Mouse (Mus musculus) thymus, adult 2 months (tissue): ENCODE results near the gene Greb1. TPM values are rescaled to one million over a fixed set of nuclear protein-coding genes. Genes with fewer than 3 reads are reported as not detected.

ENCODE experiments used
- DNase-seq: peaks from one replicate; pipeline ENCODE4 v3.0.0; 2021
- H3K27ac ChIP-seq: fragments of 200-500 bp; 2 replicates; pipeline ENCODE4 v1.5.1; 2012; ENCODE audit warnings: low read length, control low read depth; ENCODE audit not compliant: control insufficient read depth, insufficient read depth
- H3K27me3 ChIP-seq: fragments of 200-500 bp; 2 replicates; pipeline ENCODE4 v1.6.1; 2012; ENCODE audit warnings: mild to moderate bottlenecking, low read length, moderate library complexity, mixed read lengths; ENCODE audit not compliant: control insufficient read depth, insufficient read depth
- H3K36me3 ChIP-seq: fragments of 200-500 bp; 2 replicates; pipeline ENCODE4 v1.6.1; 2012; ENCODE audit warnings: mild to moderate bottlenecking, low read length, moderate library complexity; ENCODE audit not compliant: control insufficient read depth, insufficient read depth
- H3K4me1 ChIP-seq: fragments of 200-500 bp; replicated peaks from 2 replicates; pipeline ENCODE4 v1.6.1; 2012; ENCODE audit warnings: low read length; ENCODE audit not compliant: control insufficient read depth, insufficient read depth
- H3K4me3 ChIP-seq: fragments of 200-500 bp; 2 replicates; pipeline ENCODE4 v1.5.1; 2012; ENCODE audit warnings: mild to moderate bottlenecking, low read length, control low read depth, moderate library complexity; ENCODE audit not compliant: control insufficient read depth, insufficient read depth
- CTCF ChIP-seq: fragments of 200-500 bp; IDR thresholded peaks from 2 replicates; pipeline ENCODE4 v1.5.1; 2012; ENCODE audit warnings: mild to moderate bottlenecking, control low read depth, low read length, moderate library complexity, borderline replicate concordance; ENCODE audit not compliant: control insufficient read depth, poor library complexity, insufficient read depth; ENCODE audit errors: extremely low read depth
- POLR2A ChIP-seq: fragments of 200-500 bp; IDR thresholded peaks from 2 replicates; pipeline ENCODE4 v1.6.1; 2012; ENCODE audit warnings: mild to moderate bottlenecking, low read length, control low read depth, moderate library complexity; ENCODE audit not compliant: control insufficient read depth, poor library complexity, insufficient read depth; ENCODE audit errors: extremely low read depth
- WGBS: fragments of 180-500 bp; shearing (Covaris S2); methylation state at CpG from one replicate; pipeline ENCODE4 v1.1.7; 2018; 5-methylcytosine and 5-hydroxymethylcytosine counted together
- polyA plus RNA-seq: library from polyadenylated mRNA; depleted of rRNA; stranded (reverse); fragments of >200 nt; gene quantifications from 2 replicates; pipeline ENCODE4 v1.2.3, GENCODE M21; 2012

Greb1 gene
- polyA plus RNA-seq, 1 experiment: 10.6 TPM

- no peak overlapping the region for H3K27ac ChIP-seq
- TF ChIP-seq CTCF (no peak), POLR2A (no peak)
- DNase-seq: no peak
- H3K4me1 ChIP-seq: no peaks in the 10 kb centered on the region
- no peaks in the 10 kb centered on the region for H3K36me3 ChIP-seq
- no peak overlapping the region for H3K4me3 ChIP-seq
- WGBS: 80% methylated on average over 2 of the region's 2 CpGs
- H3K27me3 ChIP-seq: no peaks in the 10 kb centered on the region
These were observed 138.8 kb downstream of the Greb1 start for GRCm38 (mm10) chr12:16661936-16662335.

- Histone ChIP-seq H3K4me1 (no peaks in the 10 kb centered on the region), H3K36me3 (no peaks in the 10 kb centered on the region), H3K27me3 (no peaks in the 10 kb centered on the region), H3K4me3 (no peak overlapping the region), H3K27ac (no peak overlapping the region)
- no peak for TF ChIP-seq POLR2A
- TF ChIP-seq CTCF: no peak
- WGBS: 88% methylated on average over 10 of the region's 10 CpGs
- no peak for DNase-seq
These were observed 139.2 kb downstream of the Greb1 start for GRCm38 (mm10) chr12:16661459-16661858.

GRCm38 (mm10) chr12:16656906-16657875 lies 143.5 kb downstream of the Greb1 start:
- no peaks in the 10 kb centered on the region for H3K36me3 ChIP-seq
- H3K27ac ChIP-seq: no peak overlapping the region
- TF ChIP-seq CTCF: no peak
- H3K4me1 ChIP-seq: no peaks in the 10 kb centered on the region
- no peak for DNase-seq
- 79% methylated on average over 5 of the region's 5 CpGs for WGBS
- no peak overlapping the region for H3K4me3 ChIP-seq
- H3K27me3 ChIP-seq: no peaks in the 10 kb centered on the region; the same call in 1 of the 2 replicates

- TF ChIP-seq POLR2A: no peak
- TF ChIP-seq CTCF: no peak
These were observed 145.1 kb downstream of the Greb1 start for GRCm38 (mm10) chr12:16655604-16656003.

GRCm38 (mm10) chr12:16653332-16654093 lies 147.2 kb downstream of the Greb1 start, which contains the start of gene Ntsr2:
Ntsr2 (plus strand) TSS chr12:16653382.
- DNase-seq: peak; percentile 47
- TF ChIP-seq CTCF (0 out of 2 replicates have a peak, but pooled peaks have one; percentile 24), POLR2A (no peak)
- no peaks in the 10 kb centered on the region for H3K4me1 ChIP-seq
- no peaks in the 10 kb centered on the region; the same call in 1 of the 2 replicates for H3K27me3 ChIP-seq
- no peaks in the 10 kb centered on the region for H3K36me3 ChIP-seq
- no peak within 1 kb of the TSS for H3K4me3 ChIP-seq
- 13% methylated on average over 58 of the region's 58 CpGs for WGBS
- H3K27ac ChIP-seq: no peak within 1 kb of the TSS

More at GRCm38 (mm10) chr12:16655604-16656003, 145.1 kb downstream of the Greb1 start:
- no peaks in the 10 kb centered on the region for H3K4me1 ChIP-seq
- no peaks in the 10 kb centered on the region; the same call in 1 of the 2 replicates for H3K27me3 ChIP-seq
- DNase-seq: no peak
- H3K36me3 ChIP-seq: no peaks in the 10 kb centered on the region
- no peak overlapping the region for H3K4me3 ChIP-seq
- 82% methylated on average over 4 of the region's 4 CpGs for WGBS
- no peak overlapping the region for H3K27ac ChIP-seq

GRCm38 (mm10) chr12:16649819-16650218 lies 150.9 kb downstream of the Greb1 start:
- Histone ChIP-seq H3K4me1 (no peaks in the 10 kb centered on the region), H3K27me3 (no peaks in the 10 kb centered on the region; the same call in 1 of the 2 replicates), H3K36me3 (no peaks in the 10 kb centered on the region), H3K4me3 (no peak overlapping the region), H3K27ac (no peak overlapping the region)
- no peak for DNase-seq
- TF ChIP-seq CTCF (no peak), POLR2A (no peak)
- WGBS: 86% methylated on average over 6 of the region's 6 CpGs
